Mouse (Mus musculus) urinary bladder, postnatal 0 days (tissue): ENCODE measurements around the gene Alkbh6. TPM values are rescaled to one million over a fixed set of nuclear protein-coding genes. Genes with fewer than 3 reads are reported as not detected.

ENCODE experiments used
- polyA plus RNA-seq: library from polyadenylated mRNA; unstranded; fragments of >200 nt; fragmentation: Nextera tagmentation; extraction: Ambion mirVana; gene quantifications from 2 replicates; pipeline ENCODE4 v1.2.1, GENCODE M21; 2015

Gene Alkbh6
- polyA plus RNA-seq: 44.3 and 50.6 TPM in 2 replicates

DNA sequence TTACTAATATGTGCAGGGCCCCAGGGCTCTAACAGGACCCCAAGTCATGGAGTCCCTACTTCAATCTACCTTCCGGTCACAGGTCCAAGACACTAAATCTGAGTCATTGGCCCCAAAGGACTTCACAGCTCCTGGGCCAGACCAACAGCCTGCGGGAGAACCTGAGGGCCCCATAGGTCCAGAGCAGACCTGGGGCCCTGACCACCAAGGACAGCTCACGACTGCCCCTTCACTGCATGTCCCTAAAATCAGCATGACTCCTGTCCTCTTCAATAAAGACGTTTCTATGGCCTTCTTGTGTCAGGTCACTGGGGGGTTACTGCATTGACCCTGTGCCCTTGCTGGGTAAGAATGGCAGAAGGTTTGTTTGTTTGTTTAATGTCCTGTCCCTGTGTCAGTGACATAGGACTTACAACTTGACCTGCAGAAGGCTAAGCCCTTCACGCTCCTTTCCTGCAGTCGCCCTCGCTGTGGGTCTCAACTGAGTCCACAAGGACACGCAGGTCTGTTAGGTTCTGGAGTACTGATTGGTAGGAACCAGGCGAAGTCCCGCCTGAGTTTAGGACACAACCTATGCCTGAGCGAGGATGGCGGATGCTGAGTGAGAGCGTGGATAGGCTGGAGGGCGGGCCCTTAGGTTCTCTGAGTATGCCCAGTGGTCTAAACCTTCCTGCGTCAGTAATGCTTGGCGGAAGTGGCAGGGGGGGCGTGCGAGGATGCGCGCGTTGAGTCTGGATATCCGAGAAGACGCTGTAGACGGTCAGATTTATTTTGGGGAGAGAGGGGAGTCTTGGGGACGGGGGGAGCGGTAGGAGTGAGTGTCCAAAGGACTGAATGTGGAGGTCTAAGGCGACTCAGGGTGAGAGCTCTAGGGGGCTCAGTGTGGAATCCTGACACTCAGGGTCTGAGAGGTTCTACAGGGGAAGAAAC, at the start of gene Alkbh6:
Gene Alkbh6 (plus strand): TSS at position 642 of the 930 bp plus-strand sequence.

DNA sequence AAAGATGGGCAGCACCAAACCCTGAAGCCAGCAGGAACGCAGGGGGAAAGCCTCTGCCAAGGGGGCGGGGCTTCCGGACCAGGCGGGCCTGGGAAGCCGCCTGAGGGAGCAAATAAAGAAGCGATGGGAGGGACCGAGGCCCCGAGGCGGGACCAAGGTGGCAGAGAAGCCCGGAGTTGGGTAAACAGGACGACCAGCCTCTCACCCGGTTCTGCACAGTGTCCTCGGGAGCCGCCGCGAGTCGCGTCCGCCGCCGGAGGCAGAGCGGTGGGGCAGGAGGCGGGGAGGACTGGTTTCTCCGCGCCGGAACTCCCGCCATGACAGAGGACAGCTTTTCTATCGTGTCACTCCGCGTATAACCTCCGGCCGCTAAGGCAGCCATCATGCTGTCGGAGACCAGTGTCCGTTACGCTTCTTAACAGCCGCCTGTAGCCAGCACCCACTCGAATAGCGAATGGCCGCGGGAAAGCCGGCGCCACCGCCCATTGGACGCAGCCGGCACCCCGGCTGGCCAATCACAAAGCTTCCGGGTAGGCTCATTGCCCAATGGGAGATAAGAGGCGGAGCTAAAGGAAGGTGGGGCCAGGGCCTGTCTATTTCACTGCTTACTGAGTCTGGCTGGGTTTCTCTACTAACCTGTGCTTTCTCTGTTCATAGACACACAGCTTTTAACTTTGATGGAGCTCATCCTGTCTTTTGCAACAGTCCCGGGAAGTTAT, 28.4 kb upstream of the Alkbh6 start, which contains the start of the genes Thap8 and Wdr62:
Gene Thap8 (plus strand): TSS at position 144 of the 719 bp plus-strand sequence.
Gene Wdr62 (minus strand): TSS at position 469 of the 719 bp plus-strand sequence.

DNA sequence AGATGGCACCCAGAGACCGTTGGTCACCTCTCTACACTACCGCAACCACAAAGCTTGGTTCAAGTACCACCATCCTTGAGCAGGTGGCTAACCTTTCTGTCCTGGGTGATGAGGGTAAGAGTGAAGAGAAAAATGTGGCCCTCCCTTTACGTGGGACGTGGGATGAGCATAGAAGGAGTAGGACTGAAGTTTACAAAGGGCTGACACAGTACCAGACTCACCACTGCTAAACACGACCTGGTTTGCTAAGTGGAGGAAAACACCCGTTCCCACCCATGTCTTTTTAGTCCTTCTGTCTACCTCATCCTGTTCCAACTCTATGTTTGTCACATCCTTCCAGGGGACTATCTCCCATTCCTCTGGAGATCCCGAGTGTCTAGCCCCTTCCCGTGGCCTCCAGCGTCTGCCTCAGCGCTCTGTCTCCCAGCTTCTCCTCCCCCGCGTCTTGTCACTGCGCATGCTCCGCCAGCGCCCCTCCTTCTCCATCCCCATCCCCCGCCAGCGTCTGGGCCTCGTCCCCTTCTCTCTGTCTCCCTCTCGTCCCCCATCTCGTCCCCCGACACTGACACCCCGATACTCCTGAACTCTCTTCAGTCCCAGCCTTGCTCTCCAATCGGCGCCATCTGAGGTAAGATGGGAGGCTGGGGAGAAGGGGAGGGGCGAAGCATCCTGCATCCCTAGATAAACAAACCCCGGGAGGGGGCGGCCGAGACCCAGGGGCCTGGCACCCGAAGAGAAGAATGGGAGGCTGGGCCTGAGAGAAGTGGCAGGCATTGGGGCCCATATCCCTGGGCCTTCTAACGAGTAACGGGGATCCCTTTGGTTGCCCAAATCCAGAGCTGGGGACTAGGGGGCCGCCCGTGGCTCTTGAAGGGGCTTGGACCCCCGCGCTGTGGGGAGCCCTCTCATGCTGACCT, 17.0 kb upstream of the Alkbh6 start, which contains the start of gene Clip3:
Gene Clip3 (plus strand): TSS at position 514 of the 917 bp plus-strand sequence.

DNA sequence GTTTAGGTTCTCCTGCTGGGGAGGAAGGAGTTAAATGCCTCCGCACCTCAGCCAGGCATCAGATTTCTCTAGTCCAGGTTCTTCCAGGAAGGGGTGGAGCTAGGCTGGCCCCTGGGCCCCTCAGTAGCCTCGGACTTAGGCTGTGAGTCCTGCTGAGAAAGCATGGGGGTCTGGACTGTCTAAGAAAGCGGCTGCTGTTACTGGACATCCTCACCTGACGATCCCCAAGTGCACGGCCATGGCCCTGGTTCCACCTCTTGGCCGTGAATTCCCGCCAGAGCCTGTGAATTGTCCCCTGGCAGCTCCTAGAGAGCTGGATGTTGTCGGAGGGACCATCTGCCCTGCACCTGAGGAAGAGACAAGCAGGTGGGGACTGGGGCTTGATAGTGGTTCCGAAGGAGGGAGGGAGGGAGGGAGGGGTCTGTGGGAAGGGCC, 6.2 kb downstream of the Alkbh6 start, which contains the start of gene Syne4:
Gene Syne4 (plus strand): TSS at position 87 of the 435 bp plus-strand sequence.

DNA sequence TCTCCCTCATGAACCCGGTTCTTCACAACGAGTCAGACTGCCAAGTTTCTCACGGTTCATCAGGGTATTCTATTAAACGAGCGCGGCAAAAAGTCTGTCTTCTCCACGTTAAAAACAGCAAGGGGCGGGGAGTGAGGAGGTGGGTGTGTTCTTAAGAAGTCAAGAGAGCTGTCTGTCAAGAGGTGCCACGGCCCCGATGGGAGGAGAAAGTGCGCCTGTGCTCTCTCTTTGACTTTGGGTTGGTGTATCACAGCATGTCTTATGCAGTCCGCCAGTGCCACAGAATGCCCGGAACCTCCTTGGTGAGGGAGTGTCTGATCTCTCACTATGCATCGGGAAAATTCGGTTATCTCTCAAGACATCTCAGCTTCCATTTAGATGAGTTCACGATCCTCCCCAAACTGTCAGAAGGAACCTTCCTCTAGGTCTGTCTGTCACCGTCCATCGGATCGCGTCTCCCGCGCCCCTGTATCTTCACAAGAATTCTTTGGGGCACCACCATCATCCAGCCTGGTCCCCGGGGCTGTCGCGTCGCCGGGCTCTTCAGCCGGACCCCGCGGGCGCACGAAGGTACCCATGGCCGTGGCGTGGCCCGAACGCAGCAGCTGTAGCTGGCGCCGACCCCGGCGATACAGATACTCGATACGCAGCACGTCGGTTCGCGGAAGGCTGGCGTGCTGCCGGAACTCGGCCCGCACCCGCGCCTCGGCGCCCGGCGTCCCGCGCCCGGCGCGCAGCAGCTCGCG, 13.2 kb downstream of the Alkbh6 start, which contains the start of gene E130208F15Rik:
Gene E130208F15Rik (plus strand): TSS at position 202 of the 746 bp plus-strand sequence.

DNA sequence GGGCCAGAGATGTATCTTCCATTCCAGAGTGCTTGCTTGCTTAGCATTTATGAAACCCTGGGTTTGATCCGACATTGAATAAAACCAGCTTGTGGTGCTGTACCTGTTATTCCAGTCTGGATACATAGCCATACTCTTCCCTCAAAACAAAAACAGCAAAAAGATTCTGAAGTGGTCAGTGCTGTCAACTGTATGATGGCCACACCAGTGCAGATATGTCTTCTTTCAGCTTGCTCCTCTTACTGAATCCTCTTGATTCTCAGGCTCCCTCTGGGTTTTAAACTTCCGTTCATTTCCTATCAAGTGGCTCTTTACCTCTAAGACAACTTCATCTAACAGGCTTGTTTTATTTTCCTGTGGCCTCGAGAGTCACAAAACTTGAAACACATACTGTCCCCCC, 15.3 kb downstream of the Alkbh6 start, which contains the start of gene Sdhaf1:
Gene Sdhaf1 (minus strand): TSS at position 101 of the 400 bp plus-strand sequence.

DNA sequence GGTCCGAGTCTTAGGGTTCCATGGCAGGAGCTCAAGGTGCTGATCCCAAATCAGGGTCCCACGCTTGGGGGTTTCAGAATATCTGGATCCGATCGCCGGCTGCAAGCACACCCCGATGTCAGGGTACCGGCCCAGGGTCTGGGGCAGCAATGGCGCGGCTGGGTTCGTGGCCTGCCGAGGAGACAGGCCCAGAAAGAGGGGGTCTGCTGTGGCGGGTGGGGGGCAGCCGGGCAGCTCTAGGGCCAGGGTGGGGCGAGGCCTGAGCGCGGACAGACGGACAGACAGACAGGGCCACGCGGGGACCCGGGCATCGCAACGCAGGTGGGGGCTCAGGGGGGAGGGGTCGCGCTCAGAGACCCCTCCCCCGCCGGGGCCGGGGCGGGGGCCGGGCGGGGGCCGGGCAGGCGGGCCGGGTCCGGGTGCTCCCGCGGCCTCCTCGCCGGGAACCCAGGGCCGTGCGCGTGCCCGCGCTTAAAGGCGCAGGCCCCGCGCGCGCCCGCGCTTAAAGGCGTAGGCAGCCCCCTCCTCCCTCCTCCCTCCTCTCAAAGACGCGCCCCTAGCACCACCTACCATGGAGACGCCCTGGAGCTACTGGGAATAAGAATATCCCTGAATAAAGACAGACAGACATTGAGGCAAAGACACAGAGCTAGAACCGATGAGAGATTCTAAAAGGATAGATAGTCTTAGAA, 54.3 kb downstream of the Alkbh6 start, which contains the start of gene Lrfn3:
Gene Lrfn3 (minus strand): TSS at position 121 of the 692 bp plus-strand sequence.

Other genes starting within 250 kb of the Alkbh6 start
- 2.1 and 2.2 TPM in 2 replicates for gene Zfp82, start 235.8 kb upstream of the Alkbh6 start, polyA plus RNA-seq
- not detected in 2 replicates for gene Gm26920, start 218.3 kb upstream of the Alkbh6 start, polyA plus RNA-seq
- gene Zfp566, start 218.2 kb upstream of the Alkbh6 start, polyA plus RNA-seq: 2.9 and 3.6 TPM in 2 replicates
- 44.4 and 53.0 TPM in 2 replicates for gene Zfp260, start 213.9 kb upstream of the Alkbh6 start, polyA plus RNA-seq
- 4.2 and 4.5 TPM in 2 replicates for gene Zfp382, start 186.8 kb upstream of the Alkbh6 start, polyA plus RNA-seq
- gene Zfp146, start 139.0 kb upstream of the Alkbh6 start, polyA plus RNA-seq: 5.7 and 6.8 TPM in 2 replicates
- gene Cox7a1, start 124.6 kb upstream of the Alkbh6 start, polyA plus RNA-seq: 21.7 and 23.2 TPM in 2 replicates
- 152 and 156 TPM in 2 replicates for gene Capns1, start 109.9 kb upstream of the Alkbh6 start, polyA plus RNA-seq
- 74.1 and 98.9 TPM in 2 replicates for gene Polr2i, start 76.8 kb upstream of the Alkbh6 start, polyA plus RNA-seq
- gene Tbcb, start 76.4 kb upstream of the Alkbh6 start, polyA plus RNA-seq: 151 and 152 TPM in 2 replicates
- not detected in 2 replicates for gene Ovol3, start 73.0 kb upstream of the Alkbh6 start, polyA plus RNA-seq
- 0.35 and 0.42 TPM in 2 replicates for gene Thap8, start 28.6 kb upstream of the Alkbh6 start, polyA plus RNA-seq
- gene Wdr62, start 28.3 kb upstream of the Alkbh6 start, polyA plus RNA-seq: 1.8 and 3.0 TPM in 2 replicates
- 13.0 and 13.9 TPM in 2 replicates for gene Clip3, start 17.0 kb upstream of the Alkbh6 start, polyA plus RNA-seq
- gene Syne4, start 6.1 kb downstream of the Alkbh6 start, polyA plus RNA-seq: 3.8 and 4.1 TPM in 2 replicates
- not detected in 2 replicates for gene E130208F15Rik, start 13.0 kb downstream of the Alkbh6 start, polyA plus RNA-seq
- 15.7 and 16.6 TPM in 2 replicates for gene Sdhaf1, start 15.2 kb downstream of the Alkbh6 start, polyA plus RNA-seq
- 2.8 and 3.7 TPM in 2 replicates for gene Lrfn3, start 54.1 kb downstream of the Alkbh6 start, polyA plus RNA-seq
- gene Tyrobp, start 105.0 kb downstream of the Alkbh6 start, polyA plus RNA-seq: 74.3 and 230 TPM in 2 replicates
- 2.4 and 10.2 TPM in 2 replicates for gene Hcst, start 111.1 kb downstream of the Alkbh6 start, polyA plus RNA-seq
- 0.84 and 1.4 TPM in 2 replicates for gene Nfkbid, start 113.0 kb downstream of the Alkbh6 start, polyA plus RNA-seq
- 8.7 and 9.1 TPM in 2 replicates for gene Aplp1, start 136.8 kb downstream of the Alkbh6 start, polyA plus RNA-seq
- gene Kirrel2, start 149.0 kb downstream of the Alkbh6 start, polyA plus RNA-seq: not detected in 2 replicates
- 0.12 TPM in 1 of 2 replicates, not detected in the other for gene Nphs1, start 149.6 kb downstream of the Alkbh6 start, polyA plus RNA-seq
- gene Prodh2, start 184.9 kb downstream of the Alkbh6 start, polyA plus RNA-seq: 0.21 and 0.36 TPM in 2 replicates
- gene Arhgap33, start 226.3 kb downstream of the Alkbh6 start, polyA plus RNA-seq: 2.5 and 2.6 TPM in 2 replicates
- gene Hspb6, start 243.5 kb downstream of the Alkbh6 start, polyA plus RNA-seq: 391 and 404 TPM in 2 replicates
- gene Proser3, start 243.6 kb downstream of the Alkbh6 start, polyA plus RNA-seq: 3.2 and 3.9 TPM in 2 replicates